Mouse (Mus musculus) testis, adult 2 months (tissue): ENCODE measurements around the gene Wsb1.

ENCODE experiments used
- CTCF ChIP-seq: fragments of 200-500 bp; IDR thresholded peaks from 2 replicates; pipeline ENCODE4 v1.5.1; 2012; ENCODE audit warnings: low read depth, mild to moderate bottlenecking, inconsistent platforms, low read length, moderate library complexity; ENCODE audit not compliant: control insufficient read depth, insufficient read depth, insufficient replicate concordance
- POLR2A ChIP-seq: fragments of 200-500 bp; IDR thresholded peaks from 2 replicates; pipeline ENCODE4 v1.6.1; 2012; ENCODE audit warnings: low read depth, mild to moderate bottlenecking, inconsistent platforms, low read length, moderate library complexity; ENCODE audit not compliant: control insufficient read depth

GRCm38 (mm10) chr11:79218936-79219626, 35.4 kb downstream of the Wsb1 start:
- TF ChIP-seq POLR2A (no peak), CTCF (no peak)
